Mouse (Mus musculus) kidney, adult 2 months (tissue): ENCODE data around the gene Klrb1f. TPM values are rescaled to one million over a fixed set of nuclear protein-coding genes. Genes with fewer than 3 reads are reported as not detected.
A peak's percentile ranks its signal among the peaks of the same experiment; 100 is the strongest.

Source experiments
- DNase-seq: peaks from one replicate; pipeline ENCODE4 v3.0.0; 2021
- H3K27ac ChIP-seq: fragments of 200-500 bp; 2 replicates; pipeline ENCODE4 v1.5.1; 2012; ENCODE audit warnings: low read depth, low read length, control low read depth, inconsistent platforms; ENCODE audit not compliant: insufficient read depth
- H3K27me3 ChIP-seq: fragments of 200-500 bp; replicated peaks from 2 replicates; pipeline ENCODE4 v1.6.1; 2012; ENCODE audit warnings: mild to moderate bottlenecking, moderate library complexity, low read length, inconsistent platforms; ENCODE audit not compliant: control insufficient read depth, insufficient read depth
- H3K36me3 ChIP-seq: fragments of 200-500 bp; 2 replicates; pipeline ENCODE4 v1.6.1; 2012; ENCODE audit warnings: mild to moderate bottlenecking, moderate library complexity, low read length, inconsistent platforms; ENCODE audit not compliant: control insufficient read depth, insufficient read depth
- H3K4me1 ChIP-seq: fragments of 200-500 bp; 2 replicates; pipeline ENCODE4 v1.6.1; 2011; ENCODE audit warnings: low read length; ENCODE audit not compliant: control insufficient read depth, insufficient read depth
- H3K4me3 ChIP-seq: fragments of 200-500 bp; 2 replicates; pipeline ENCODE4 v1.5.1; 2011; ENCODE audit warnings: mild to moderate bottlenecking, low read depth, low read length, control low read depth; ENCODE audit not compliant: insufficient read depth
- CTCF ChIP-seq: fragments of 200-500 bp; conservative IDR thresholded peaks from 2 replicates; pipeline ENCODE4 v1.5.1; 2011; ENCODE audit warnings: low read depth, mild to moderate bottlenecking, control low read depth, low read length, moderate library complexity, mixed read lengths; ENCODE audit not compliant: insufficient read depth, insufficient read length
- POLR2A ChIP-seq: fragments of 200-500 bp; IDR thresholded peaks from one replicate; pipeline ENCODE4 v1.6.1; 2011; ENCODE audit warnings: low read depth, low read length, control low read depth
- WGBS: fragments of 180-500 bp; shearing (Covaris S2); methylation state at CpG from one replicate; pipeline ENCODE4 v1.1.7; 2018; 5-methylcytosine and 5-hydroxymethylcytosine counted together
- polyA plus RNA-seq: library from polyadenylated mRNA; depleted of rRNA; stranded (reverse); fragments of >200 nt; gene quantifications from 2 replicates; pipeline ENCODE4 v1.2.3, GENCODE M21; 2012

Gene Klrb1f
- polyA plus RNA-seq, 1 experiment = 0.16 TPM

DNA sequence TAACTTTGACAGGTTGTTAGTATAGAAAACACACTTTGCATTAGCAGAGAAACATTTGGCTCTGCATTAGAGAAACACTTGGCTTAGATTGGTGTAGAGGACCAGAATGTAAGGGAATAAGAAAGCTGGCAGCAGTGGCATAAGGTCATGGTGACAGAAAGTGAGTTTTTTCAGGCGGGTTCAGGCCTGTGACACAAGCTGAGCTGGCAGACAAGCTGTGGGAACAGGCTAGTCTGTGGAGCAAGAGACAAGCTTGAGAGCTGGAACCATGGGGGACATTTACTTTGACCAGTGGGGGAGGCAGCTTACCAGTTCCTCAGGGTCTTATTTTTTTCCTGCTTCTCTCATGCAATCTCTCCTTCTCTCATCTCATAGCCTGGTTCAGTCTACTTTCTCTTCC lies 32.7 kb upstream of the Klrb1f start:
- H3K4me1 ChIP-seq = no peaks in the 10 kb centered on the region
- WGBS = 65% methylated on average over 1 of the region's 1 CpGs
- H3K4me3 ChIP-seq = no peak overlapping the region
- DNase-seq = no peak
- no peak for TF ChIP-seq CTCF
- no peak for TF ChIP-seq POLR2A
- no peak overlapping the region for H3K27ac ChIP-seq
- no peaks in the 10 kb centered on the region for H3K27me3 ChIP-seq
- no peaks in the 10 kb centered on the region for H3K36me3 ChIP-seq

DNA sequence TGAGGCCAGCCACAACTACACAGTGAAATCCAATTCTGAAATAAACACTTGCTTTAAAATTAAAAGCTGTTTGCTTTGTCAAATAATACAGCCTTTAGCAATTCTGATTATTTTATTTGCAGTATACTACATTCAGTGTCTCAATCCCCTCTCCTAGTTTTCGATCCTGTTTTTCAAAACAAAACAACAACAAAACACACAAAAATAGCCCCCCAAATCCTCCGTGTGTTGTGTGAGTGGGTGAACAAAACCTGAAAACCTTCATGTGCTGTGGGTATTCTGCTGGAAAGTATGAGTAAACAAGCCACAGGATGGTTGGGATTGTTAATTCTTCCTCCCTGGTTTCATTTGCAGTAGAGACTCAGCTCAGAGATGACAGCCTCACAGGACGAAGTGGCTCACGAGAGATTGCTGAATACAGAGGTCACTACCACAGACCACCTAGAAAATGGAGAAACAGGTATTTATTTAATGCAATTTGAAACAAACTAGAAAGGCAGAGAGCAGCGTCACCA lies 31.9 kb upstream of the Klrb1f start:
- 79% methylated on average over 5 of the region's 5 CpGs for WGBS
- DNase-seq = no peak
- H3K4me3 ChIP-seq = no peak overlapping the region
- H3K4me1 ChIP-seq = no peaks in the 10 kb centered on the region
- no peaks in the 10 kb centered on the region for H3K27me3 ChIP-seq
- H3K36me3 ChIP-seq = no peaks in the 10 kb centered on the region
- no peak for TF ChIP-seq POLR2A
- TF ChIP-seq CTCF = no peak
- no peak overlapping the region for H3K27ac ChIP-seq

DNA sequence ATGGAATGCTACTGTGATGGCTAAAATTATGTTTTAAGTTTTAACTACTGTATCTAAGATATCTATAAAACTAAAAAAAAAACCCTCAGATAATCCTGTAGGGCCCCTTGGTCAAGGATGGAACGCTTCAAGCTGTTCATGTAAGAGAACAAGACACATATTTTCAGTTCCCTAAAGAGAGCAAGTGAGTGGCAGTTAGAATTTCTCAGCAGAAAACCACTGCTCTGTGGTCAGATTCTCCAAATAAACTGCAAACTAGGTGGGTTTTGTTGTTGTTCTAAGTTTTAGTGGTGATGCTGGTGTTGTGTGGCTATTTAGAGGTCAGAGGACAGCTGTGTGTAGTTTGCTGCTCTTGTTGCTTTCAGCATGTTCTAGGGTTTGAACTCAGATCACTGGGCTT lies 31.3 kb upstream of the Klrb1f start:
- no peak for TF ChIP-seq CTCF
- TF ChIP-seq POLR2A = no peak
- no peak overlapping the region for H3K27ac ChIP-seq
- H3K27me3 ChIP-seq = no peaks in the 10 kb centered on the region
- H3K4me3 ChIP-seq = no peak overlapping the region
- no peaks in the 10 kb centered on the region for H3K36me3 ChIP-seq
- DNase-seq = no peak
- no peaks in the 10 kb centered on the region for H3K4me1 ChIP-seq
- WGBS = 85% methylated on average over 1 of the region's 1 CpGs

DNA sequence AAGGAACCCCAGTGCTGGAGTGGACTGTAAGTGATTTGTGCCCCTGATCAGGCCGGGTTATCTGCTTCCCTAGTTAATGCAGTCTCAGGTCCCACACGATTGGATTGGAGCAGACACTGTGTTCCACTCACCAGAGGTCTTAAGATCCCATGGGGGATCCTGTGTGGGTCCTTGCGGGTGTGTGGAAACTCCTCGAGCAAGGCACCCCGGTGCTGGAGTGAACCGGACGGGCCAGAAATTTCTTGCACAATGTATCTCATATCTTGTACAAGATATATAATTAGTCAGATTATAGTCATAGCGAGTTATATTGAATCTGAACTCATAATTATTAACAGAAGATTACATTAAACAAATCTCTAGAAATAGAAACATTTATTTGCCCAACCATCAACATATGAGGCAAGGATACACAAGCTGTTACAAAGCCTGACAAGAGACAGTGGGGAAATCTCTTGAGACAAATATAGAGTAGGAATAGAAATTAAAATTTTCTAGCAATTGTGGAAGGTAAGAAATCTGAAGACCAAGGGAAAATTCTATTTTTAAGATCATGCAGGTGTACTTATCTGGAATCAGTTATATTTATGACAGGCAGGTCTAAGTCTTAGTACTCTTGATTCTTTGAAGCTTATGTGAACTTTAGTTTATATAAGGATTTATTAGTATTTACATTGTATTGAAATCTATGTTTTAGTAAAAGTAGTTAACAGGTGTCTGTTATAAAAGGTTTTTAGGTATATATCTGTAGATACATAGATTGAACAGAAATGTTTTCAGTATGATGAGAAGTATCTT lies 18.1 kb upstream of the Klrb1f start:
- WGBS = 83% methylated on average over 8 of the region's 8 CpGs
- TF ChIP-seq POLR2A = no peak
- no peak for TF ChIP-seq CTCF
- DNase-seq = no peak

DNA sequence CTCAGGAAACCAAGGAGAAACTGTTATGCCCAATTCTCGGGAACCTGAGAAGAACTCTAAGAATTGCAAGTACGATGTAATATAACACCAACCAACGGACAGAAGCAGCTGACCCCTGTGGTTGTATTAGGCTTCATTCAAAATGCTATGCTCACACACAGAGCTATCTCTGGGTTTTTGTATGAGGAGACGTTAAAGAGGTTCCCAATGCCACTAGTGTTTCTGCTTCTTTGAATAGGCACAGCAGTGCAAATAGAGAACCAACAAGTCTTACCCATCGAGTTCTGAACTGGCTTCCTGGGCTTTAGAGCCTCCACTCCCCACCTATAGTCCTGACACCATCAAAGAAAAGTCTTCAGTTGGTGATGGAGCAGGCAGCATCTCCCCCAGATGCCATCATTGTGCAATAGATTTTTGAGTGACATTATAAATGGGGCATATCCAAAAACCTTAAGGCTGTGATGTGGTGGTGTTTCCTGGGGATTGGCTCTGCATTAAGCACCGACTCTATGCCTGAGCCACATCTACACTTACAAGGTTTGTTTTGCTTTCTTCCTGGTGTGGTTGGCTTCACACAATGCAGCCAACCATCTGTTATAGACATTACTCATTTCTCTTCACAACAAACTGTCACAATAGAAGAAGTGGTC lies 15.4 kb upstream of the Klrb1f start:
- WGBS = 56% methylated on average over 6 of the region's 6 CpGs
- TF ChIP-seq CTCF (no peak), POLR2A (no peak)
- Histone ChIP-seq H3K4me3 (no peak overlapping the region), H3K27me3 (no peaks in the 10 kb centered on the region), H3K27ac (no peak overlapping the region), H3K36me3 (no peaks in the 10 kb centered on the region), H3K4me1 (0 out of 2 replicates have a peak, but pooled peaks cover 2% of the 10 kb centered on the region)
- DNase-seq = no peak

More for the DNA sequence above, 18.1 kb upstream of the Klrb1f start:
- Histone ChIP-seq H3K4me1 (no peaks in the 10 kb centered on the region), H3K27ac (no peak overlapping the region), H3K27me3 (no peaks in the 10 kb centered on the region), H3K36me3 (no peaks in the 10 kb centered on the region), H3K4me3 (no peak overlapping the region)

DNA sequence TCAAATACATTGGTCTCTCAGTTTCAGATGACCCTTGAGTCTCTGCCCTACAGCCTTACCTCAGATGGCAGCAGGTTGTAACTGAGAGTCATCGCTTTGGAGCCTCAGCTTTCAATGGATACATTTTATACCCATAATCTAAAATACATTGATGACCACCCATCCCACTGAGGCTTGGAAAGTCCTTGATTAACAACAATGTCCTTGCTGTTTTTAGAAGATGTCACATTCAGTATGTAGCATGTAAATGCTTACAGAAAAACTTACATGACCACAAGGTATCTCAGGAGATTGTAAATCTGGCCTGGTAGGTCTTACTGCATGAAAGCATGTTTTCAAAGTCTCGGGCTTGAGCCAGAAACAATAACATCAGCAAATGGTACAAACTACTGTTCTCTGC lies 14.7 kb upstream of the Klrb1f start:
- Histone ChIP-seq H3K27ac (no peak overlapping the region), H3K27me3 (no peaks in the 10 kb centered on the region), H3K36me3 (no peaks in the 10 kb centered on the region), H3K4me1 (0 out of 2 replicates have a peak, but pooled peaks cover 2% of the 10 kb centered on the region), H3K4me3 (no peak overlapping the region)
- 71% methylated on average over 2 of the region's 2 CpGs for WGBS
- no peak for DNase-seq
- TF ChIP-seq POLR2A = no peak
- TF ChIP-seq CTCF = no peak

DNA sequence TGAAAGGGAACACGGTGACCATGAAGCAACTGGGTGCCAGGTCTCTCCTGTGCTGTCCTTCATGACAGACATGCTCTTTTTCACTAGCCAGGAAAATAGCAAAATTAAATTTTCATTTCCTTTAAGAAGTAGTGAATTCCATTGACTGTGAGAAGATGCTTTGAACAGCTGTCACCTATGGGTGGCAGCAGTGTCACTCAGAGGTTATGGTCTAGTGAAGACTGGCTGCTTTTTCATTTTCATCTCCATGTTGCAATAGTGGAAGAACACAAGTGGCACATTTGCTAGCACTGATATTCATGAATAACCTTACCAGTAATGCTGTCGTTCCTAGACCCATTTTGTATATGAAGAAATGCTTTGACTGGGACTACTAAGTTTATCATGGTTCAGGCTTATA lies 12.3 kb upstream of the Klrb1f start:
- WGBS = 75% methylated on average over 2 of the region's 2 CpGs

More for the DNA sequence above, 12.3 kb upstream of the Klrb1f start:
- H3K4me3 ChIP-seq = no peak overlapping the region
- DNase-seq = peak; percentile 30
- H3K27me3 ChIP-seq = no peaks in the 10 kb centered on the region
- no peak overlapping the region for H3K27ac ChIP-seq
- peak; percentile 32; the same call in 1 of the 2 replicates for TF ChIP-seq CTCF
- no peak for TF ChIP-seq POLR2A
- H3K36me3 ChIP-seq = no peaks in the 10 kb centered on the region
- H3K4me1 ChIP-seq = 0 out of 2 replicates have a peak, but pooled peaks cover 2% of the 10 kb centered on the region
